Mouse (Mus musculus) heart, embryonic 15.5 days (tissue): Measurements from ENCODE around the gene Nobox. TPM values are rescaled to one million over a fixed set of nuclear protein-coding genes. Genes with fewer than 3 reads are reported as not detected.

Experiments
- ATAC-seq: fragments of 200-750 bp; cut with Nextera tagmentation; replicated peaks from 2 replicates; pipeline ENCODE4 v1.8.0; 2017; ENCODE audit warnings: low read depth, moderate TSS enrichment; ENCODE audit not compliant: insufficient number of reproducible peaks, insufficient read depth, low FRiP score
- H3K27ac ChIP-seq: fragments of 300-500 bp; sonication (generic); 2 replicates; pipeline ENCODE4 v1.5.1; 2015; ENCODE audit warnings: mild to moderate bottlenecking, inconsistent platforms
- H3K27me3 ChIP-seq: fragments of 300-500 bp; sonication (generic); 2 replicates; pipeline ENCODE4 v1.6.1; 2015; ENCODE audit warnings: inconsistent platforms
- H3K36me3 ChIP-seq: fragments of 300-500 bp; sonication (generic); 2 replicates; pipeline ENCODE4 v1.6.1; 2015; ENCODE audit warnings: mild to moderate bottlenecking, inconsistent platforms
- H3K4me1 ChIP-seq: fragments of 300-500 bp; sonication (generic); replicated peaks from 2 replicates; pipeline ENCODE4 v1.6.1; 2015; ENCODE audit warnings: inconsistent platforms
- H3K4me2 ChIP-seq: fragments of 300-500 bp; sonication (generic); 2 replicates; pipeline ENCODE4 v1.6.1; 2015; ENCODE audit warnings: inconsistent platforms, mild to moderate bottlenecking, moderate library complexity
- H3K4me3 ChIP-seq: fragments of 300-500 bp; sonication (generic); 2 replicates; pipeline ENCODE4 v1.5.1; 2015; ENCODE audit warnings: mild to moderate bottlenecking, inconsistent platforms
- H3K9ac ChIP-seq: fragments of 300-500 bp; sonication (generic); 2 replicates; pipeline ENCODE4 v1.6.1; 2015; ENCODE audit warnings: mild to moderate bottlenecking, inconsistent platforms
- H3K9me3 ChIP-seq: fragments of 300-500 bp; sonication (generic); replicated peaks from 2 replicates; pipeline ENCODE4 v1.6.1; 2016; ENCODE audit warnings: inconsistent platforms
- WGBS: fragments of 180-500 bp; shearing (Covaris S2); methylation state at CpG from one replicate; pipeline ENCODE4 v1.1.7; 2015; ENCODE audit warnings: mixed read lengths; 5-methylcytosine and 5-hydroxymethylcytosine counted together
- polyA plus RNA-seq: library from polyadenylated mRNA; unstranded; fragments of >200 nt; fragmentation: Nextera tagmentation; extraction: Ambion mirVana; gene quantifications from 2 replicates; pipeline ENCODE4 v1.2.1, GENCODE M21; 2015

Nobox gene
- polyA plus RNA-seq, result not detected in 2 replicates

DNA sequence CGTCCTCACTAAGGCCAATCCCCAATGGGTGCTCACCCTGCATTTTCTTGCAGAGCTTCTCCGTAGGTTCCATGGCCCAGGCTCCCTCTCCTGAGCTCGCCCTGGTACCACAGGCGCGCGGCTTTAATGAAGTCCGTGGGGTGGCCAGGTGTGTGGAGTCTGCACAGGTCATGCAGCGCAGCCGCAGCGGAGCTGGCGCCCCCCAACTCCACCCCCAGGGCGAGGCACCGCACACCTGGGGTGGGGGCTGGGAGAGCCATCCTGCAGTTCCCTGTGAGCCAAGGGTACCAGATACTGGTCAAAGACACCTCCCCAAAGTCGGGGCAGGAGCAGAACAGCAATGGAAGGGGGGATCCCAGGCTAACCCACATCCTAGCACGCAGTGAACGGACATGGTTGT, at the start of gene Nobox:
TSS of gene Nobox (minus strand) at position 101 of the 400 bp plus-strand sequence.
- Histone ChIP-seq H3K9me3 (no peaks in the 10 kb centered on the region), H3K9ac (no peak within 1 kb of the TSS), H3K27ac (no peak within 1 kb of the TSS), H3K4me2 (no peak within 1 kb of the TSS), H3K4me1 (no peaks in the 10 kb centered on the region), H3K4me3 (no peak within 1 kb of the TSS), H3K27me3 (no peaks in the 10 kb centered on the region), H3K36me3 (no peaks in the 10 kb centered on the region)
- no peak for ATAC-seq
- WGBS, result 63% methylated on average over 16 of the region's 16 CpGs

- no peaks in the 10 kb centered on the region for H3K9me3 ChIP-seq
- WGBS, result 56% methylated on average over 9 of the region's 9 CpGs
- H3K4me2 ChIP-seq, result no peak overlapping the region
- no peak for ATAC-seq
- no peaks in the 10 kb centered on the region for H3K4me1 ChIP-seq
- H3K9ac ChIP-seq, result no peak overlapping the region
- no peak overlapping the region for H3K27ac ChIP-seq
- no peaks in the 10 kb centered on the region for H3K27me3 ChIP-seq
- H3K4me3 ChIP-seq, result no peak overlapping the region
- no peaks in the 10 kb centered on the region for H3K36me3 ChIP-seq
These were observed 45.3 kb upstream of the Nobox start for GRCm38 (mm10) chr6:43354562-43355241.

GRCm38 (mm10) chr6:43353446-43353845, 44.1 kb upstream of the Nobox start:
- no peak overlapping the region for H3K9ac ChIP-seq
- no peak overlapping the region for H3K4me3 ChIP-seq
- H3K27me3 ChIP-seq, result no peaks in the 10 kb centered on the region
- no peaks in the 10 kb centered on the region for H3K4me1 ChIP-seq
- no peaks in the 10 kb centered on the region for H3K9me3 ChIP-seq
- WGBS, result 86% methylated on average over 4 of the region's 4 CpGs
- no peak for ATAC-seq
- no peak overlapping the region for H3K27ac ChIP-seq
- H3K36me3 ChIP-seq, result no peaks in the 10 kb centered on the region
- no peak overlapping the region for H3K4me2 ChIP-seq

DNA sequence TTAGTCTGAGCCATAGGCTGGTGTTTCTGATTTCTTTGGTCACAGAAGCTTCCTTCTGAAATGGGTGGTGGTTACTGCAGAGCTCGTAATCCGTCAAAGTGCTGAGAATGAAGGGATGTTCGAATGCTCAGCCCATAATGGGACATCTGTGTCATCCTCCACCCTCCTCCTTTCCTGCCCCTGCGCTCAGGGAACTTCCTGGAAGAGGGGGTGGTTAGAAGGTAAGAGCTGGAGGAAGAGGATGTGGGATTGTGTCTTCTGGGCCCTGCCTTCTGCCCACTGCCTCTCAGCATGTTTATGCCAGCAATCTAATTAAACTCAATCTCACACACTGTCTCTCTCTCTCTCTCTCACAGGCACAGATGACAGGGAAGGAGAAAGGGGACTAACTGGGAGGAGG, 39.7 kb upstream of the Nobox start:
- no peaks in the 10 kb centered on the region for H3K36me3 ChIP-seq
- H3K9me3 ChIP-seq, result no peaks in the 10 kb centered on the region
- no peak overlapping the region for H3K4me3 ChIP-seq
- WGBS, result 47% methylated on average over 4 of the region's 4 CpGs
- no peak overlapping the region for H3K9ac ChIP-seq
- H3K4me2 ChIP-seq, result no peak overlapping the region
- ATAC-seq, result no peak
- no peak overlapping the region for H3K27ac ChIP-seq
- H3K27me3 ChIP-seq, result no peaks in the 10 kb centered on the region
- no peaks in the 10 kb centered on the region for H3K4me1 ChIP-seq

DNA sequence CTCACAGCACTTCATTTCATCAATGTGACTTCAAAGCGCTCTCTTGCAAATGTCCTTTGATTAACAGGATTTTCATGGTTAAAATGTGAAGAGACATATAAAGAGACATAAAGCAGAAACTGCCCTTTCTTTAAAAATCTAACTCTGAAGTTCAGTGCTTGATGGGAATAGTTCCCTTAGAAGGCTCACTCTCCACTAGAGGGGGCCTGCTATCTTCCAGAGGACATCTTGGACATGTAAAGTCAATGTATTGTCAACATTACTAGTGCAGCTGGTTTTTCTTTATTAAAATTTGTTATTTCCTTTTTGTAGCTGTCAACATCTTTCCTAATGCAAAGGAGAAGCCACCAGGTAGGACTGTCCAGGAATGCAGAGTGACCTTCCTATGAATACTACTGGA, 38.3 kb upstream of the Nobox start:
- ATAC-seq, result no peak
- Histone ChIP-seq H3K36me3 (no peaks in the 10 kb centered on the region), H3K27ac (no peak overlapping the region), H3K9me3 (no peaks in the 10 kb centered on the region), H3K27me3 (no peaks in the 10 kb centered on the region), H3K9ac (no peak overlapping the region), H3K4me1 (no peaks in the 10 kb centered on the region), H3K4me2 (no peak overlapping the region), H3K4me3 (no peak overlapping the region)
- 88% methylated on average over 1 of the region's 1 CpGs for WGBS

DNA sequence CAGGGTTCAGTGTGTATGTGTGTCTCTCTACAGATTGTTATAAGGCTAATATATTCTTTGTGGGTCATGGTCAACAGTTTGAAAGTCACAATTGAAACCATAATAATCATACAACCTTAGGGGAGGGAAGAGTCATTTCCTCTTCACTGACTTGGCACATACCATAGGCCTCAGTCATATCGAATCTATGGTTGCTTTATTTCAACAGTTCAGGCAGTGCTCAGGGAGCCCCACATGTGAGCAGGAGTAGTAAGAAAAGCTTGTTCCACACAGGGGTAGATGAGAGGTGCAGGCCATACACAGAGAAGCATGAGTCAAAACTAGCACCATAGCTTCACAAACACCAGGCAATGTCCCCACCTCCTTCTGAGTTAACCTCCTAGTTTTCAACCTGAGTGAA, 33.7 kb upstream of the Nobox start:
- Histone ChIP-seq H3K27ac (no peak overlapping the region), H3K4me1 (0 out of 2 replicates have a peak, but pooled peaks cover 2% of the 10 kb centered on the region), H3K9me3 (no peaks in the 10 kb centered on the region), H3K36me3 (no peaks in the 10 kb centered on the region), H3K4me3 (no peak overlapping the region), H3K9ac (no peak overlapping the region), H3K27me3 (no peaks in the 10 kb centered on the region), H3K4me2 (no peak overlapping the region)
- WGBS, result 56% methylated on average over 1 of the region's 1 CpGs
- no peak for ATAC-seq

DNA sequence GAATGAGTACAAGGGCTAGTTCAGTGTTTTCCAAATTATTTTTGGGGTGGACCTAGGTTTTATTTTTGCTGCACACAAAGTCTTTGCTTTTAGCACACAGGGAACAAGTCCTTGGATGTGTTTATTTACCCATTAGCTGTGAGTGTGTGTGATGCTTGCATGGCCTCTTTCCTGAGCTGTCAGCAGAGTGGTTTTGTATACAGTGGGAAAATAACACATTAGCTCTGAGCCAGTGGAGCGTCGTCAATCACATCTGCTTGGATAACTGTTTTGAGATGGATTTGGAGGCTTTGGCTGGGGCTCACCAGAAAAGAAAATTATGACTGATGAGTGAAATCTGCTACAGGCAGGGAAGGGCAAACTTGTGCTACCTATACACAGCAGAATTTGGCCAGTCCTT, 33.0 kb upstream of the Nobox start:
- no peaks in the 10 kb centered on the region for H3K9me3 ChIP-seq
- H3K27ac ChIP-seq, result no peak overlapping the region
- H3K4me1 ChIP-seq, result peaks cover 7% of the 10 kb centered on the region
- H3K36me3 ChIP-seq, result no peaks in the 10 kb centered on the region
- no peak overlapping the region for H3K4me3 ChIP-seq
- H3K4me2 ChIP-seq, result no peak overlapping the region
- no peak for ATAC-seq
- 49% methylated on average over 2 of the region's 2 CpGs for WGBS
- no peaks in the 10 kb centered on the region for H3K27me3 ChIP-seq
- H3K9ac ChIP-seq, result no peak overlapping the region

GRCm38 (mm10) chr6:43338804-43339203, 29.4 kb upstream of the Nobox start:
- no peaks in the 10 kb centered on the region for H3K27me3 ChIP-seq
- H3K9ac ChIP-seq, result no peak overlapping the region
- 57% methylated on average over 2 of the region's 2 CpGs for WGBS
- H3K4me3 ChIP-seq, result no peak overlapping the region
- no peaks in the 10 kb centered on the region for H3K9me3 ChIP-seq
- H3K4me2 ChIP-seq, result no peak overlapping the region
- no peaks in the 10 kb centered on the region for H3K36me3 ChIP-seq
- no peak overlapping the region for H3K27ac ChIP-seq
- no peak for ATAC-seq
- peaks cover 12% of the 10 kb centered on the region for H3K4me1 ChIP-seq

DNA sequence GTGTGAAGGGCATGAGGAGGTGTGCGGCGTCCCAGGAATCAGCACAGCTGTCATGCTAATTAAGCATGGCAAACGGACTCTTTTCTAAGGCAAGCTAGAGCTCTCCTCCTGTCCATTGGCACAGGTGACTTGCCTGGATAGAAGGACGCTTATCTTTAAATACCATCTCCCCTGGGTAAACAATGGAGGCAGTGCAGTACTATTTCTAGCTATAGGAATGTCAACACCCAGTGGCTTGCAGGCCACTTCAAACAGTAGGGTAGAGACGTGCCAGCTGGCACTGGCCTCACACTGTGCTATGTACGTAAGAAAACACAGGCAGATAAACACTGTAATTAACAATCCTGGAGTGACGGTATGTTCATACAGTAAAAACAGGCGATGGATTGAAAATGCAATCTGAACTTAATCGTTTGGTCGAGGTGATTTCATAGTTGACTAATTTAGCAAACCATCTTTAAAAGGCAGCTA, 28.2 kb upstream of the Nobox start:
- no peak overlapping the region for H3K4me3 ChIP-seq
- H3K27ac ChIP-seq, result peak overlapping the region; percentile 46
- H3K4me1 ChIP-seq, result peaks cover 12% of the 10 kb centered on the region
- H3K9ac ChIP-seq, result no peak overlapping the region
- no peaks in the 10 kb centered on the region for H3K27me3 ChIP-seq
- peak; percentile 81 for ATAC-seq
- H3K9me3 ChIP-seq, result no peaks in the 10 kb centered on the region
- no peaks in the 10 kb centered on the region for H3K36me3 ChIP-seq
- WGBS, result 30% methylated on average over 10 of the region's 10 CpGs
- peak overlapping the region; percentile 48 for H3K4me2 ChIP-seq

GRCm38 (mm10) chr6:43335619-43336234, 26.4 kb upstream of the Nobox start:
- Histone ChIP-seq H3K9me3 (no peaks in the 10 kb centered on the region), H3K27me3 (no peaks in the 10 kb centered on the region), H3K4me2 (no peak overlapping the region), H3K4me1 (peaks cover 12% of the 10 kb centered on the region), H3K4me3 (no peak overlapping the region), H3K9ac (no peak overlapping the region), H3K27ac (no peak overlapping the region), H3K36me3 (no peaks in the 10 kb centered on the region)
- no peak for ATAC-seq
- 66% methylated on average over 3 of the region's 3 CpGs for WGBS

DNA sequence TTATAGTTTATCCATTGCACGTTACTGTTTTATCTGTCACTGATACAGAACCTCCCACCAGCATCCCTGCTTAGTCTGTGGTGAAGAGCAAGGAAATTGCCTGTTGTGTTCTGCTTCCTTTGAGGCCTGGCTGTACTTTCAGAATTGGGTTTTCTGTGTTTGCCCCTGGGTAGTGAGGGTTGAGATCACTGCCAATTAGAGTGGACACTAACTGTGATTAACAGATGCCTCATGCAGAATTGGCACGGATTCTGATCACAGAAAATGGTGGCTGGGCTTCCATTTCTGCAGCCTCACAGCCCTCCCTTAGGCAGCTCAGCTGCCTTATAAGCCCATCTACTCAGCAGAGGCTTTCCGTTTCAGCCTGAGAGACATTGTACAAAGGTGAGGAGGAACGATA, 24.1 kb upstream of the Nobox start:
- H3K4me1 ChIP-seq, result peaks cover 12% of the 10 kb centered on the region

More for the DNA sequence above, 24.1 kb upstream of the Nobox start:
- no peaks in the 10 kb centered on the region for H3K9me3 ChIP-seq
- ATAC-seq, result no peak
- H3K4me2 ChIP-seq, result no peak overlapping the region
- H3K27ac ChIP-seq, result no peak overlapping the region
- H3K9ac ChIP-seq, result no peak overlapping the region
- H3K4me3 ChIP-seq, result no peak overlapping the region
- no peaks in the 10 kb centered on the region for H3K36me3 ChIP-seq
- 58% methylated on average over 4 of the region's 4 CpGs for WGBS
- H3K27me3 ChIP-seq, result no peaks in the 10 kb centered on the region
